Mouse (Mus musculus): ENCODE results near the gene Apoc4. TPM values are rescaled to one million over a fixed set of nuclear protein-coding genes. Genes with fewer than 3 reads are reported as not detected.
"Not testable (repeated sequence)": the region's sequence is repeated elsewhere in the genome, so short reads cannot be mapped to it uniquely, and the experiment has no call there.

The Apoc4 gene
- polyA plus RNA-seq, 1 experiment from 2014 or later = 0.81 TPM

- H3K4me3 ChIP-seq (ENCODE audit: low read length); H3K9ac ChIP-seq (ENCODE audit: low read depth, low read length); H3K27ac ChIP-seq (ENCODE audit: low read depth, low read length); ATAC-seq (ENCODE audit: low FRiP score, low TSS enrichment); H3K9me3 ChIP-seq (ENCODE audit: control insufficient read depth, low read length); H3K4me2 ChIP-seq (replicated peaks; ENCODE audit: low read depth, low read length); H3K4me1 ChIP-seq (ENCODE audit: control insufficient read depth, insufficient read depth, low read length); H3K27me3 ChIP-seq (ENCODE audit: control insufficient read depth, insufficient read depth, low read length); H3K36me3 ChIP-seq (ENCODE audit: control insufficient read depth, insufficient read depth, low read length): not testable (repeated sequence)
- WGBS = 67% methylated on average over 8 of the region's 8 CpGs
These were observed 5.8 kb upstream of the Apoc4 start for GRCm38 (mm10) chr7:19686927-19687583.

DNA sequence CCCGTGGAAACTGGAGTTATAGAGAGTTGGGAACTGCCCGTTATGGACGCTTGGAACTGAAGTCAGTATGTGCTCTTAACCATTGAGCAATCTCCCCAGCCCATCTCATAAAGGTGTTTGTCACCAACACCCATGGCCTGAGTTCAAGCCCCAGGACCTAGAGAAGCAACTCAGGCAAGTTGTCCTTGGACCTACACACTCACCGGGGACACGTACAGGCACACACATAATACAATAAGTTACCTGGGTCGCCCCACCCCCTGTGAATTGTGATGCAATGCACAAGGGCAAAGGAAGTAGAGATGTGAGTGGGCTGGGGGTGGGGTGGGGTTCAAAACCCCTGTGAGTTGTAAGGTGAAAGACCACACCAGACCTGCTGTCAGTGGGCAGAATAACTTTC is 5.2 kb upstream of the Apoc4 start:
- Histone ChIP-seq H3K4me1 (ENCODE audit: control insufficient read depth, insufficient read depth, low read length) (no peaks in the 10 kb centered on the region), H3K9ac (ENCODE audit: low read depth, low read length) (no peak overlapping the region), H3K9me3 (ENCODE audit: control insufficient read depth, low read length) (no peaks in the 10 kb centered on the region), H3K27ac (ENCODE audit: low read depth, low read length) (no peak overlapping the region), H3K36me3 (ENCODE audit: control insufficient read depth, insufficient read depth, low read length) (no peaks in the 10 kb centered on the region), H3K4me3 (ENCODE audit: low read length) (no peak overlapping the region), H3K4me2 (replicated peaks; ENCODE audit: low read depth, low read length) (no peak overlapping the region), H3K27me3 (ENCODE audit: control insufficient read depth, insufficient read depth, low read length) (no peaks in the 10 kb centered on the region)
- 86% methylated on average over 6 of the region's 6 CpGs for WGBS
- ATAC-seq (ENCODE audit: low FRiP score, low TSS enrichment) = no peak

DNA sequence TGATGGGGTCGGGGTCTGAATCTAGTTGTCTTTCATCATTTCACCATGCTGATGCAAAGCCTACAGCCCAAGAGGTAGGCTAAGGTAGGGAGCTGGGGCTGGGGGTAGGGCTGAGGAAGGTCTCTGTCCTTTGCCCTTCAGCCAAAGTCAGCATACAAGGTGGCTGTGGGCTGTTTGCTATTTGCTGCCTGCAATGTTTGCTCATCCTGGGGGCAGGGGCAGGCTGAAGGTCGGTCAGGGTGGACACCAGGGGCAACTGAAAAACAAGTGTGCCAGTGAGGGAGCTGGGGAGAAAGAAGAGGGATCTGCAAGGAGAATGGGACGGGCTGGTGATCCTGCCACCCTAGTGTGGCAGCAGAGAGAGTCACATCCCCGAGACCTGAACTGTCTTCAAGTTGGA is 4.1 kb upstream of the Apoc4 start:
- no peak overlapping the region for H3K9ac ChIP-seq (ENCODE audit: low read depth, low read length)
- no peaks in the 10 kb centered on the region for H3K36me3 ChIP-seq (ENCODE audit: control insufficient read depth, insufficient read depth, low read length)
- H3K4me3 ChIP-seq (ENCODE audit: low read length) = no peak overlapping the region
- no peaks in the 10 kb centered on the region for H3K4me1 ChIP-seq (ENCODE audit: control insufficient read depth, insufficient read depth, low read length)
- 61% methylated on average over 4 of the region's 4 CpGs for WGBS
- ATAC-seq (ENCODE audit: low FRiP score, low TSS enrichment) = no peak
- no peak overlapping the region for H3K27ac ChIP-seq (ENCODE audit: low read depth, low read length)
- H3K9me3 ChIP-seq (ENCODE audit: control insufficient read depth, low read length) = no peaks in the 10 kb centered on the region
- no peaks in the 10 kb centered on the region for H3K27me3 ChIP-seq (ENCODE audit: control insufficient read depth, insufficient read depth, low read length)
- no peak overlapping the region for H3K4me2 ChIP-seq (replicated peaks; ENCODE audit: low read depth, low read length)

- Histone ChIP-seq H3K4me1 (ENCODE audit: control insufficient read depth, insufficient read depth, low read length) (no peaks in the 10 kb centered on the region), H3K9ac (ENCODE audit: low read depth, low read length) (no peak overlapping the region), H3K9me3 (ENCODE audit: control insufficient read depth, low read length) (no peaks in the 10 kb centered on the region), H3K36me3 (ENCODE audit: control insufficient read depth, insufficient read depth, low read length) (no peaks in the 10 kb centered on the region), H3K4me2 (replicated peaks; ENCODE audit: low read depth, low read length) (no peak overlapping the region), H3K27me3 (ENCODE audit: control insufficient read depth, insufficient read depth, low read length) (no peaks in the 10 kb centered on the region), H3K27ac (ENCODE audit: low read depth, low read length) (no peak overlapping the region), H3K4me3 (ENCODE audit: low read length) (no peak overlapping the region)
- WGBS = 76% methylated on average over 6 of the region's 6 CpGs
- no peak for ATAC-seq (ENCODE audit: low FRiP score, low TSS enrichment)
These were observed 2.5 kb upstream of the Apoc4 start for GRCm38 (mm10) chr7:19683771-19684201.

DNA sequence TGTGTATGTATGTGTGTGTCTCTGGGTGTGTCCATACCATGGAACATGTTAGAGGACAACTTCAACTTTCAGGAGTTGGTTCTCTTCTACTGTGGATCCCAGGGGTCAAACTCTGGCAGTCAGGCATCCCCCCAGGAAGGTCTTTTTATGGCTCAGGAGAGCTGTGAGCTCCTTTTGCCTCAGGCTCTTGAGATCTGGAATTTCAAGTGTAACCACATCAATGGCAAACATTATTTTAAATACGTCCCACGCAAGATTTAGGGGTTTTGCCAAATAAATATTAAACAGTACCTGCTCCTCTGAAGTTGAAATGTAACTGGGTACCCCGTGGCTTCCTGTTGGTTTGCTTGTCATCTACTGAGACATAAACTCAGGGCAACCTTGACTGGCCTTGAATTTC is 1.7 kb upstream of the Apoc4 start:
- Histone ChIP-seq H3K4me2 (replicated peaks; ENCODE audit: low read depth, low read length) (no peak overlapping the region), H3K27me3 (ENCODE audit: control insufficient read depth, insufficient read depth, low read length) (no peaks in the 10 kb centered on the region), H3K4me3 (ENCODE audit: low read length) (no peak overlapping the region), H3K9me3 (ENCODE audit: control insufficient read depth, low read length) (no peaks in the 10 kb centered on the region), H3K36me3 (ENCODE audit: control insufficient read depth, insufficient read depth, low read length) (no peaks in the 10 kb centered on the region), H3K9ac (ENCODE audit: low read depth, low read length) (no peak overlapping the region), H3K4me1 (ENCODE audit: control insufficient read depth, insufficient read depth, low read length) (no peaks in the 10 kb centered on the region), H3K27ac (ENCODE audit: low read depth, low read length) (no peak overlapping the region)
- ATAC-seq (ENCODE audit: low FRiP score, low TSS enrichment) = no peak
- WGBS = 61% methylated on average over 3 of the region's 3 CpGs

DNA sequence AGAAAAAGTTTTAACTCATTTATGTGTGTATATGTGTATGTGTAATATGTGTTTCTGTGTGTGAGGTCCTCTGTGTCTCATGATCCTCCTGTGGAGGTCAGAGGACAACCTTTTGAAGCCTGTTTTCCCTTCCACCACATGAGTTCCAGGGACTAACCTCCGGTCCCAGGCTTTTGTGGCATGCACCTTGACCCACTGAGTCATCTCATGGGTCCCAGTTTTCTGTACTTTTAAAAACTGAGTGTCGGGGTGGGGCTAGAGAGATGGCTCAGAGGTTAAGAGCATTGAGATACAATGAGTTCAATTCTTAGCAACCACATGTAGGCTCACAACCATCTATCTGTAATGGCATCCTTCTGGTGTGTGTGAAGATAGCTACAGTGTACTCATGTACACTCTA is 577 bp downstream of the Apoc4 start:
- H3K9ac ChIP-seq (ENCODE audit: low read depth, low read length) = no peak overlapping the region
- WGBS = 85% methylated on average over 2 of the region's 2 CpGs

GRCm38 (mm10) chr7:19678901-19679300 is 2.4 kb downstream of the Apoc4 start:
- Histone ChIP-seq H3K27ac (ENCODE audit: low read depth, low read length) (no peak overlapping the region), H3K36me3 (ENCODE audit: control insufficient read depth, insufficient read depth, low read length) (no peaks in the 10 kb centered on the region), H3K9ac (ENCODE audit: low read depth, low read length) (no peak overlapping the region), H3K9me3 (ENCODE audit: control insufficient read depth, low read length) (no peaks in the 10 kb centered on the region), H3K4me2 (replicated peaks; ENCODE audit: low read depth, low read length) (no peak overlapping the region), H3K4me1 (ENCODE audit: control insufficient read depth, insufficient read depth, low read length) (no peaks in the 10 kb centered on the region), H3K4me3 (ENCODE audit: low read length) (no peak overlapping the region), H3K27me3 (ENCODE audit: control insufficient read depth, insufficient read depth, low read length) (no peaks in the 10 kb centered on the region)
- WGBS = 84% methylated on average over 3 of the region's 3 CpGs
- no peak for ATAC-seq (ENCODE audit: low FRiP score, low TSS enrichment)

More for the DNA sequence above, 577 bp downstream of the Apoc4 start:
- Histone ChIP-seq H3K27ac (ENCODE audit: low read depth, low read length) (no peak overlapping the region), H3K27me3 (ENCODE audit: control insufficient read depth, insufficient read depth, low read length) (no peaks in the 10 kb centered on the region), H3K4me1 (ENCODE audit: control insufficient read depth, insufficient read depth, low read length) (no peaks in the 10 kb centered on the region), H3K36me3 (ENCODE audit: control insufficient read depth, insufficient read depth, low read length) (no peaks in the 10 kb centered on the region), H3K9me3 (ENCODE audit: control insufficient read depth, low read length) (no peaks in the 10 kb centered on the region), H3K4me2 (replicated peaks; ENCODE audit: low read depth, low read length) (no peak overlapping the region), H3K4me3 (ENCODE audit: low read length) (no peak overlapping the region)
- no peak for ATAC-seq (ENCODE audit: low FRiP score, low TSS enrichment)

- Histone ChIP-seq H3K9me3 (ENCODE audit: control insufficient read depth, low read length) (no peaks in the 10 kb centered on the region), H3K36me3 (ENCODE audit: control insufficient read depth, insufficient read depth, low read length) (no peaks in the 10 kb centered on the region), H3K4me2 (replicated peaks; ENCODE audit: low read depth, low read length) (no peak within 1 kb of the TSS), H3K9ac (ENCODE audit: low read depth, low read length) (no peak within 1 kb of the TSS), H3K27me3 (ENCODE audit: control insufficient read depth, insufficient read depth, low read length) (no peaks in the 10 kb centered on the region), H3K27ac (ENCODE audit: low read depth, low read length) (no peak within 1 kb of the TSS), H3K4me3 (ENCODE audit: low read length) (no peak within 1 kb of the TSS), H3K4me1 (ENCODE audit: control insufficient read depth, insufficient read depth, low read length) (no peaks in the 10 kb centered on the region)
- no peak for ATAC-seq (ENCODE audit: low FRiP score, low TSS enrichment)
- WGBS = 64% methylated on average over 8 of the region's 8 CpGs
These were observed 3.4 kb downstream of the Apoc4 start, which contains the start of gene Apoc2 for GRCm38 (mm10) chr7:19677872-19678271. Gene Apoc2 (minus strand): TSS chr7:19677941.

- 72% methylated on average over 1 of the region's 1 CpGs for WGBS
- Histone ChIP-seq H3K27ac (ENCODE audit: low read depth, low read length) (no peak overlapping the region), H3K9ac (ENCODE audit: low read depth, low read length) (no peak overlapping the region), H3K4me1 (ENCODE audit: control insufficient read depth, insufficient read depth, low read length) (no peaks in the 10 kb centered on the region), H3K4me3 (ENCODE audit: low read length) (no peak overlapping the region), H3K9me3 (ENCODE audit: control insufficient read depth, low read length) (no peaks in the 10 kb centered on the region), H3K36me3 (ENCODE audit: control insufficient read depth, insufficient read depth, low read length) (no peaks in the 10 kb centered on the region), H3K27me3 (ENCODE audit: control insufficient read depth, insufficient read depth, low read length) (no peaks in the 10 kb centered on the region), H3K4me2 (replicated peaks; ENCODE audit: low read depth, low read length) (no peak overlapping the region)
- no peak for ATAC-seq (ENCODE audit: low FRiP score, low TSS enrichment)
These were observed 4.6 kb downstream of the Apoc4 start for GRCm38 (mm10) chr7:19676662-19677061.

Data from kidney, embryonic 14.5 days (tissue).